Mouse (Mus musculus): ENCODE results near the gene Mucl3. TPM values are rescaled to one million over a fixed set of nuclear protein-coding genes. Genes with fewer than 3 reads are reported as not detected.

The Mucl3 gene
- polyA plus RNA-seq, 1 experiment from 2014 or later, result 0.24 TPM

DNA sequence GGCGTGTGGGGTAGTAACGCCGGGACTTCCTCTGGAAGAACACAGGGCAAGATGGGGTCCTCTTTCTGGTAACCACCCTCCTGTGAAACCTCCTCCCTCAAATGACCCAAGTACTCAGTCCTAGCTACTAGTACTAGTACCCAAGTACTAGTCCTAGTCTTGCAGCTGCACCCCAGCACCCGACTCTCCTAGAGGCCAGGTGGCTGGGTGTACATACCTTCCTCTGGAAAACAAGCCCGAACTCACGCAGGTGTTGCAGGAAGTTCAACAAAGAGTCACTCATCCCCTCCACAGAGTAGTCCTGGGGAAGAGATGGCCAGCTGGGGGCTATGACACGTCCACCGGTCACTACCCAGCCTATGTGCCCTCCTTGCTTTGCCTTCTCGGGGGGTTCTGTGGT, 26.2 kb upstream of the Mucl3 start:
- Histone ChIP-seq H3K4me3 (no peak overlapping the region), H3K4me2 (no peak overlapping the region), H3K27ac (replicated peaks) (no peak overlapping the region), H3K9ac (no peak overlapping the region), H3K27me3 (no peaks in the 10 kb centered on the region), H3K36me3 (peaks cover 9% of the 10 kb centered on the region), H3K4me1 (replicated peaks) (peaks cover 32% of the 10 kb centered on the region), H3K9me3 (no peaks in the 10 kb centered on the region)
- ATAC-seq (ENCODE audit: low read depth), result no peak
- WGBS, result 94% methylated on average over 9 of the region's 9 CpGs

DNA sequence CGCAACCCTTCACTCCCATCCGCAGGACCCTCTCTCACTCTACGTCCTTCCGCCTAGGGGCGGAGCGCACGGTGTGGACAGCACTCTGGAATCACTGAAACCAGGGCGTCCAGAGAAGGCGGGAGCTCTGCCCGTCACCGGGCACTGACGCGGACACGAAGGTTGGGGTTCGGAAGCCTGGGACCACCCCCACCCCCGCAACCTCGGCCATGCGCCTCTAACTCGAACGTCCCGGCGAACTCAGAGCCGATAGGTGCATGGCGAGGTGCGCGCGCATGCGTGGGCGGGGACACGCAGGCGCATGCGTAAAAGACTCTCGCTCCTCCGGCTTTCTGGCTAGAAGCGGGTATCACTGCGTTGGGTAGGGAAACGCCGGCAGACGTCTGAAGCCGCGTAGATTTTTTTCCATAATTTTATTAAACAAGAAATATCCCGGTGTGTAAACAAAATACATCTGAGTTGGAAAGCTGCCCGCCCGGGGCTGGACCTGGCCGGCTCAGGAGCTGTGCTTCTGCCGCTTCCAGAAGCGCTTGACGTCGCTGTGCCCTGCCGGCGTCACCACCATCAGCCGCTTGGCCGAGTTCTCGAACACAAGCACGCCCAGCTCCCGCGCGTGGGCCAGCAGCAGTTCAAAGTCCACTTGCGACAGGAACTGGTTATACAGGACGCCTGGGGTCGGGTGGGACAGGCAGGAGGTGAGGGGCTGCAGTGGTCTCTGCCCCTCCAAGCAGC, 24.0 kb upstream of the Mucl3 start, which contains the start of gene Vars2:
Gene Vars2 (minus strand): TSS at position 259 of the 732 bp plus-strand sequence.
- Histone ChIP-seq H3K27me3 (no peaks in the 10 kb centered on the region), H3K9ac (peak within 1 kb of the TSS; percentile 83), H3K4me1 (replicated peaks) (peaks cover 24% of the 10 kb centered on the region), H3K36me3 (peaks cover 24% of the 10 kb centered on the region), H3K4me3 (peak within 1 kb of the TSS; percentile 56), H3K9me3 (no peaks in the 10 kb centered on the region), H3K4me2 (peak within 1 kb of the TSS; percentile 92), H3K27ac (replicated peaks) (peak within 1 kb of the TSS; percentile 87)
- under 1% methylated on average over 61 of the region's 61 CpGs for WGBS
- peak; percentile 90 for ATAC-seq (ENCODE audit: low read depth)

DNA sequence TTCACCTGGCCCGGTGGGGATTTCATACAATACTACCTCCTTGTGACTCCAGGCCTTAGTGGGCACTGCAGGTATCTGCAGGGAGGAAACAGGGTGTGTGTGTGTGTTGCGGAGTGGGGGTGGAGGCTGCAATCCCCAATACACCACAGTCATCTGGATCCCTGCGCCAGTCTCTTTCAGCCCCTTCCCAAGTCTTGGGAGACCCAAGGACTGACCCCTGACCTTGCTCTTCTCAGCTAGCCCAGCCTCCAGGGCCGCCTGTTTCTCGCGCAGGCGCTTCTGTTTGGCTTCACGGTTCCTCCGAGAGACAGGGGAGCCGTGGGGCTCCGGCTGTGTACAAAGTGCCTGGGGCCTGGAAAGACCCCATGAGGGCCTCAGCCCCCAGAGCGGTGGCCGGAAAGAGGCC, 23.4 kb upstream of the Mucl3 start:
- Histone ChIP-seq H3K9ac (peak overlapping the region; percentile 83), H3K4me3 (peak overlapping the region; percentile 56), H3K4me2 (peak overlapping the region; percentile 92), H3K9me3 (no peaks in the 10 kb centered on the region), H3K4me1 (replicated peaks) (peaks cover 22% of the 10 kb centered on the region), H3K27ac (replicated peaks) (peak overlapping the region; percentile 87), H3K27me3 (no peaks in the 10 kb centered on the region), H3K36me3 (peaks cover 26% of the 10 kb centered on the region)
- ATAC-seq (ENCODE audit: low read depth), result peak; percentile 68
- WGBS, result 6% methylated on average over 13 of the region's 13 CpGs

DNA sequence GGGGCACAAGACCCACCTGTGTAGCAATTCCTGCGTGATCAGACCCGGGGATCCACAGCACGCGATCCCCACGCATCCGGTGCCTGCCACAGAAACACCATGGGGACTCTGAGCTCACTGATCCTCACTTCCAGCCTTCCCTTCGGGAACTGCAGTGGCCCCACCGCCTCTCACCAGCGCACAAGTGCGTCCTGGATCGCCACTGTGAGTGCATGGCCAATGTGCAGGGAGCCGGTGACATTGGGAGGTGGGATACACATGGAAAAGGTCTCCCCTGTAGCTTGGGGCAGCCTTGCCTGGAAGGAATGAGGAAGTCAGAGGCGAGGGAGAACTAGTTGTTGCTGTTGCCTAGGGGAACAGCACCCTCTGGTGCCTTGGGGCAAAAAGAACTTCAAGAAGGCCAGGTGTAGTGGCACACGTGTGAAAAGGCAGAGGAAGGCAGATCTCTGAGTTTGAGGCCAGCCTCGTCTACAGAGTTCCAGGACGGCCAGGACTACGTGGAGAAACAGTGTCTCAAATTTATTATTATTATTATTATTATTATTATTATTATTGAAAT, 22.5 kb upstream of the Mucl3 start:
- Histone ChIP-seq H3K9ac (peak overlapping the region; percentile 58; the same call in 1 of the 2 replicates), H3K4me1 (replicated peaks) (peaks cover 22% of the 10 kb centered on the region), H3K27me3 (no peaks in the 10 kb centered on the region), H3K9me3 (no peaks in the 10 kb centered on the region), H3K4me2 (0 out of 2 replicates have a peak overlapping the region, but pooled peaks have one; percentile 92), H3K27ac (replicated peaks) (no peak overlapping the region), H3K36me3 (peaks cover 33% of the 10 kb centered on the region), H3K4me3 (no peak overlapping the region)
- ATAC-seq (ENCODE audit: low read depth), result no peak
- 82% methylated on average over 17 of the region's 17 CpGs for WGBS

DNA sequence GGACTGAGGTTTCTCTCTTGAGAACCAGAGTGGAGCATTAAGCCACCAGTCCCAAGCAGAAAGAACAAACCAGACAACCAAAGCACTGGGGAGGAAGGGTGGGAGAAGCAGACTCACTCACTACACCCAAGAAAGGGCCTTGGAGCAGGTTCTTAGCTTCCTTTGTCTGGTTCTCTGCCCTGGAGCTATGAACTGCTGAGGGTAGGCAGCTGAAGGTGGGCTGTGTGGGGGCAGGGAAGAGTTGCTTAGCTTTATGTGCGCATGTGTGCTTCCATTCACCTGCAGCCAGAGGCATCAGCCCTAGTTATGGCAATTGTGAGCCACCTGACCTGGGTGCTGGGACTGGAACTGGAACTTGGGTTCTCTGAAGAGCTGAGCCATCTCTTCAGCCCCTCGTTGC, 9.6 kb upstream of the Mucl3 start:
- no peak for ATAC-seq (ENCODE audit: low read depth)
- Histone ChIP-seq H3K4me3 (no peak overlapping the region), H3K4me2 (no peak overlapping the region), H3K27me3 (no peaks in the 10 kb centered on the region), H3K9ac (no peak overlapping the region), H3K27ac (replicated peaks) (no peak overlapping the region), H3K36me3 (peaks cover 38% of the 10 kb centered on the region), H3K9me3 (no peaks in the 10 kb centered on the region), H3K4me1 (replicated peaks) (no peaks in the 10 kb centered on the region)
- WGBS, result 83% methylated on average over 2 of the region's 2 CpGs

DNA sequence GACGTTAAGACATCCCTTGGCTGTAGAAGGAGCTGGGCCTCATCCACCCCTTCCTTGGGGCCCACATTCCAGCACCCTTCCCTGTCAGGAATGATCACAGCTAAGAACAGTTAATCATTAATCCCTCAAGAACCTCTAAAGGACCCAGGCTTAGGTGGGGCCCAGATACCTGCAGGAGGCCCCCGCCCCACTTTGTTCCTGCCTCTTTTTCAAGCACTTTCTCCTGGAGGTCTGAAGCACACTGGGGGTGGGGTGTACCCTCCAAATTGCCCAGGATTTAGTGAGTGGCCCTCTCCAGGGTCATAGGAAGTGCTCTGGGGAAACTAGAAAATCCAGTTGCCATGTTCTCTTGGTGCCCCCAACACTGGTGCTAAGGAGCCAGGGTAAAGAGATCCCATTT, 5.9 kb upstream of the Mucl3 start:
- H3K4me2 ChIP-seq, result no peak overlapping the region
- H3K4me1 ChIP-seq (replicated peaks), result no peaks in the 10 kb centered on the region
- 69% methylated on average over 2 of the region's 2 CpGs for WGBS
- H3K9me3 ChIP-seq, result no peaks in the 10 kb centered on the region
- H3K4me3 ChIP-seq, result no peak overlapping the region
- peaks cover 2% of the 10 kb centered on the region; the same call in 1 of the 2 replicates for H3K36me3 ChIP-seq
- H3K9ac ChIP-seq, result no peak overlapping the region
- H3K27ac ChIP-seq (replicated peaks), result no peak overlapping the region
- no peak for ATAC-seq (ENCODE audit: low read depth)
- no peaks in the 10 kb centered on the region for H3K27me3 ChIP-seq

DNA sequence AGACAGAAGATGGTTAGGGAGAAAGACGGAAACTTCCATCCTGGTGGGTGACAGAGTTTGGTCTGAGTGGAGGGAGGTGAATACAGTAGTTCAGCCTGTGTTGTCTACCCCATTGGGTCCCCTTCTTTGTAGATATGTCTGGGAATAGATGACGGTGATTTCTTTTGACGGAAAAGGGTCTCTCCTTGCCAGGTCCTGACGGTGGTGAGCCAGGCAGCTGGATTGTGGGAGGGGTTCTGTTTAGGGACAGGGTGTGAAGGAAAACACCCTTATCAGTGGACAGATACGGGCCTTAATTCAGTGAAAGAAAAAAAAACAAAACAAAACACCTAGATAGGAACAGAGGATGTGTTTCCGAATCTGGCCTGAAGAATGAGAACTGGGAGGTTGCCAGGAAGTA, 4.1 kb downstream of the Mucl3 start:
- Histone ChIP-seq H3K27ac (replicated peaks) (no peak overlapping the region), H3K27me3 (peaks cover 12% of the 10 kb centered on the region; the same call in 1 of the 2 replicates), H3K36me3 (no peaks in the 10 kb centered on the region), H3K9ac (no peak overlapping the region), H3K4me3 (no peak overlapping the region), H3K4me1 (replicated peaks) (peaks cover 4% of the 10 kb centered on the region), H3K4me2 (peak overlapping the region; percentile 14; the same call in 1 of the 2 replicates), H3K9me3 (no peaks in the 10 kb centered on the region)
- 90% methylated on average over 6 of the region's 6 CpGs for WGBS
- ATAC-seq (ENCODE audit: low read depth), result no peak

DNA sequence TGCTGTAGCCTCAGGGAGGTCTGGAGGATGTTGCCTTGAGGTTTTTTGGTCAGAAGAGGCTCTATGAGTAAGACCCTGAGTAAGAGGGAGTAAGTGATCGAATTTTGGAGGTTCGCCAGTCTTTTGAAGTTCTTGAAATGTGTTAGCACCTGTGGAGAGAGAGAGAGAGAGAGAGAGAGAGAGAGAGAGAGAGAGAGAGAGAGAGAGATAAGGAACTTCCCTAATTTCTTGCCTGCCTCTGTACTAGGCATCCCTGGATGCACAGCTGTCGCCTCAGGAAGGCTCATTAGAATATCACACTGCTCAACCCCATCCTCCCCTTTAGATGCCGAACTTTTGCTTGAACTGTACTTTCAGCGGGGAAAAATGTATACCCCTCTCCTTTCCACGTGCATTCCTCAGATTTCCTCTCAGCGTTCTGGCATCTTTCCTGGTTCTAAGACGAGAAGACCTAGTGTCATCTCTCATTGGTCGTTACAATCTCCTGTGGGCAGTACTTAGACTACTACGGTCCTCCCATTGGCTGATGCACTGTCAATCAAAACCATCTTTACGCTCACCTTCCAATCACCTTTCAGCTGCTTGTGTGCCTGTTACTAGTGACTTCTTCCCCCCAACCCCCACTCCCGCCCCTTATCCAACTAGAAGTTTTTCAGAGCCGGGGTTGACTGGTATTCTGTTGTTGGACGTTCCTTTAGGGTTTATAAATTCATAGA, 4.9 kb downstream of the Mucl3 start:
- Histone ChIP-seq H3K36me3 (no peaks in the 10 kb centered on the region), H3K4me3 (no peak overlapping the region), H3K27ac (replicated peaks) (no peak overlapping the region), H3K9me3 (no peaks in the 10 kb centered on the region), H3K4me1 (replicated peaks) (peaks cover 11% of the 10 kb centered on the region), H3K9ac (no peak overlapping the region), H3K4me2 (peak overlapping the region; percentile 37), H3K27me3 (peaks cover 12% of the 10 kb centered on the region; the same call in 1 of the 2 replicates)
- 32% methylated on average over 14 of the region's 14 CpGs for WGBS
- peak; percentile 78 for ATAC-seq (ENCODE audit: low read depth)

DNA sequence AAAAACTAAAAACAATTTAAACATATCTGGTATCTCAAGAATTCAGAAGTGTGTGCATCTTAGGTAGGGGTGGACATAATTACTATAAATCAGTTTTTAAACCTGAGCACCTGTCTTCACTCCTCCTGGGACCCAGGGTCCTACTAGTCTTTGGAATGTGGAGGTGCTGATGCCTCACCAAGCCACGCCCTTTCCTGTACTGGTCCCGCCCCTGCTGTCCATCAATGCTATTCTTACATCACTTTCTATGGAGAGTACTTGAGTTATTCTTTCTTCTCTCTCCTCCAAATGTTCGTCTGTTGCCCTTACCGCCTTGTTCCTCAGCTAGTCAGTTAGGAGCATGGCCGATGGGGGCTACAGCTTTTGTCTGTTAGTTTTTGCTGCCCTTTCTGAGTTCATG, 7.1 kb downstream of the Mucl3 start:
- H3K4me1 ChIP-seq (replicated peaks), result peaks cover 11% of the 10 kb centered on the region
- H3K4me2 ChIP-seq, result no peak overlapping the region
- no peak overlapping the region for H3K4me3 ChIP-seq
- ATAC-seq (ENCODE audit: low read depth), result no peak
- H3K9me3 ChIP-seq, result no peaks in the 10 kb centered on the region
- WGBS, result 43% methylated on average over 5 of the region's 5 CpGs
- H3K9ac ChIP-seq, result no peak overlapping the region
- no peak overlapping the region for H3K27ac ChIP-seq (replicated peaks)
- H3K27me3 ChIP-seq, result peaks cover 12% of the 10 kb centered on the region; the same call in 1 of the 2 replicates
- H3K36me3 ChIP-seq, result no peaks in the 10 kb centered on the region

DNA sequence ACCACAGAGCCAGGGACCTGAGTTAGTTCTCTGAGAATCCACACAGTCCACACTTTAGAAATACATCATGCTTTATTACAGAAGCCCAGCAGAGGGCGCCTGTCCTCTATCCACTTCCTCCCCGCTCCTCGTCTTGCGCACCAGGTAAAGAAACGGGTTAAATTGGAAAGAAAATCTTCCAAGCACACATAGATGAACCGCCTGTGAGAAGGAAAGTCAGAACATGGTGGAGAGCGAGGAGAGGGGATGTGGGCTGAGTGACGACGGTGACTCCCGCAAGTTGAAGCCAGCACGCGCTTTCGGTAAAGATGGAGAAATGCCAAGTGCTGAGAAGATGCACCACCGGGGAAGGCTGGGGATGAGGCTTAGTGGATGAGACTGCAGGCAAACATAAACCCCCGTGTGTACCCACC, 7.8 kb downstream of the Mucl3 start:
- Histone ChIP-seq H3K9ac (peak overlapping the region; percentile 60), H3K27ac (replicated peaks) (no peak overlapping the region), H3K4me1 (replicated peaks) (peaks cover 11% of the 10 kb centered on the region), H3K4me3 (peak overlapping the region; percentile 37), H3K27me3 (peaks cover 12% of the 10 kb centered on the region; the same call in 1 of the 2 replicates), H3K4me2 (peak overlapping the region; percentile 63), H3K9me3 (no peaks in the 10 kb centered on the region), H3K36me3 (no peaks in the 10 kb centered on the region)
- ATAC-seq (ENCODE audit: low read depth), result peak; percentile 73
- WGBS, result 1% methylated on average over 15 of the region's 15 CpGs

DNA sequence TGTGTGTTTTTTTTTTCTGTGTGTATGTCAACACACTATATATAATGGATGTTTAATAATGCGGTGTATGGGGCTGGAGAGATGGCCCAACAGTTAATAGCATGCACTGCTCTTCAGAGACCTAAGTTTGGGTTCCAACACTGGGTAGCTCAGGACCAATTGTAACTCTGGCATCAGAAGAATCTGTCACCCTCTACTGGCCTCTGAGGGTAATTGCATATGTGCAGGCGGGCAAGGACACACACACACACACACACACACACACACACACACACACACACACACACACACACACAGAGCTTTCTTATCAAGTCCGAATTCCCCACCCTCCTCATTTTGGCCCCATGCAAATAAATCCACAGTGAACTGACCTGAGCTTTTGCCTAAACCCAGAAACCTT, 8.3 kb downstream of the Mucl3 start:
- Histone ChIP-seq H3K36me3 (no peaks in the 10 kb centered on the region), H3K27ac (replicated peaks) (no peak overlapping the region), H3K9ac (no peak overlapping the region), H3K4me2 (no peak overlapping the region), H3K27me3 (peaks cover 12% of the 10 kb centered on the region; the same call in 1 of the 2 replicates), H3K9me3 (no peaks in the 10 kb centered on the region), H3K4me3 (no peak overlapping the region), H3K4me1 (replicated peaks) (peaks cover 11% of the 10 kb centered on the region)
- ATAC-seq (ENCODE audit: low read depth), result no peak
- 91% methylated on average over 3 of the region's 3 CpGs for WGBS

DNA sequence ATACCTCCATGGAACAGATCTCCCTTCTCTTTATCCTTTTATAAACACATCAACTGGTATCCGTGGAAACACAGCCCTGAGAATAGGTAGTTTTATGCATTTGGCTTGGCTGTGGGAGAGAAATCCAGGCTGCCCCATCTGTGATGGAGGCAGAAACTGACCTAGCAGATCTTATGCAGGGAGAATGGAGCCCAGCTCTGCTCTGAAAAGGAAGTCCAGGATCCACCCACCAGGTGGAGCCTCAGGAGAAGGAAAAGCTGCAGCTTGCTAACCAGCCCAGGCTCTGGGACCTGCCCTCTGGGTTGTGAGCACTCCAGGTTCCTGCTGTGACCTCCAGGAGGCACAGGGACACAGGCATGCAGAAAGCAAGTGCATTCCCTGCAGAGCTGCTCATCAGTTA, 9.5 kb downstream of the Mucl3 start:
- H3K36me3 ChIP-seq, result no peaks in the 10 kb centered on the region
- no peaks in the 10 kb centered on the region for H3K9me3 ChIP-seq
- peaks cover 11% of the 10 kb centered on the region for H3K4me1 ChIP-seq (replicated peaks)
- H3K4me3 ChIP-seq, result no peak overlapping the region
- 11% methylated on average over 1 of the region's 1 CpGs for WGBS
- H3K27me3 ChIP-seq, result peaks cover 12% of the 10 kb centered on the region; the same call in 1 of the 2 replicates
- peak; percentile 25; the same call in 1 of the 2 replicates for ATAC-seq (ENCODE audit: low read depth)
- no peak overlapping the region for H3K27ac ChIP-seq (replicated peaks)
- H3K4me2 ChIP-seq, result no peak overlapping the region
- no peak overlapping the region for H3K9ac ChIP-seq

Measured in neural tube, embryonic 13.5 days (tissue).